Mouse (Mus musculus): ENCODE measurements around the gene Fyttd1.

Gene Fyttd1

DNA sequence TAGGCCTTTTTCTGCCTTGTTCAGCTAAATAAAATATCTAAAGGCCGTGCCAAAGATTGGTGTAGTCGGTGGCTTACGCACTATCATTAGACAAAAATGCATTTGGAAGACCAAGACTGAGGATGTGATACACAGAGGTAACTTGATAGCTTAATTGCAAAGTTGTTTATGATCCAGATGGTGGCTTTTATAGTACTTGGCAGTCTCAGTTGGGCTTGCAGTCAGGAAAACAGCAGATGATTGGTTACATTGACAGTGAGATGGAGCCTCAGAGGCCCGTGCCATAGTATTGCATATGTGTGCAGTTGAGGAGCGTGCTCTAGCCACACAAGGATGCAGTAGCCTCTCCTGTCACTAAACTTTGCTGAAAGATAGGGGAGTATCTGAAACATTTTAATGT lies 65.4 kb downstream of the Fyttd1 start:
- DNase-seq (ENCODE audit: low spot score) = no peak

DNA sequence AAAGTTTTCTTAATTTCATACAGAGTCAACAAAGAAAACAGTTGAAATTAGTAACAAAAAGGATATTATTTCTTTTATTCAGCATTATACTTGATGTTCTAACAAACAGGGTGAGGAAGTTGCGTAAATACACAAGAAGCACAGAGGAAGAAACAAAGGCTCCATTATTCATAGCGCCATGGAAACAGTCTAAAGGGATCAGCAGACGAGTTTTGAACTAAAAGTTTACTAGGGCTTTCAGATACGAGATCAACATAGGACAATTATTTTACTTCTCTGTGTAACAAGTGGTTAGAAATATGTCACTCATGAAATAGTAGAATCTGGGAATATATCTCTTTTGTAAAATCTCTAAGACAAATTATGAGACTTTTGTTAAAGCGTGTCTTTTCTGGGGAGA lies 68.1 kb downstream of the Fyttd1 start:
- no peak for DNase-seq (ENCODE audit: low spot score)

DNA sequence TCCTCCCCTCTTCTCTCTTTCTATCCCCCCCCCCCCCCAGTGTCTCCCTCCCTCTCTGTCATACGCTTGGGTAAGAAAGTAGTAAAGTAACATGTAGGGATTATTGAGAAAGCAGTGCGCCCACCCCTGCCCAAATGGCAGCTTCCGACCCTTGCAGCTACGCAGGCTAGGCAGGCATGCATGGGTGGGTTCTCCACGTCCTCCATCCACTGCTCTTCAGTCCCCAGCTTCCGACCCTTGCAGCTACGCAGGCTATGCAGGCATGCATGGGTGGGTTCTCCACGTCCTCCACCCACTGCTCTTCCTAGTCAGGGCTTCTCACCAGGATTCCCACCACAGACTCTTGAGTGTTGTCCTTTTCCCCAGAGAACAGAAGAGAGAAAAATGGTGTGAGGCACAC lies 70.7 kb downstream of the Fyttd1 start:
- DNase-seq (ENCODE audit: low spot score) = no peak

DNA sequence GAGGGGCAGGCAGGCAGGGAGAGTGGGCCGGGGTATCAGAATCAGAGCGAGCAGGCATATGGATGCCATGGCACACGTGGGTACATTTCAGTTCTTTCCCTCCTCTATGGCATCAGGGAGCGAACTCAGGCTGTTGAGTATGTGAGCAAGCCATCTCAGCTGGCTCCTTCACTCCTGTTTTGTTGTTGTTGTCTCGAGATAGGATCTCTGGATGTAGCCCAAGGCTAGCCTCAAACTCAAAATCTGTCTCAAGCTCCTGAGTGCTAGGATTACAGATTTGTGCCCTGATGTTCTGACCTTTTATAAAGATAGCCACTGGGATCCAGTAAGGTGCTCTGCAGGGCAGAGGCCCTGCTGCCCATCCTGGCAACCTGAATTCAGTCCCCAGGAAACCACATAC lies 71.4 kb downstream of the Fyttd1 start:
- DNase-seq (ENCODE audit: low spot score) = no peak

DNA sequence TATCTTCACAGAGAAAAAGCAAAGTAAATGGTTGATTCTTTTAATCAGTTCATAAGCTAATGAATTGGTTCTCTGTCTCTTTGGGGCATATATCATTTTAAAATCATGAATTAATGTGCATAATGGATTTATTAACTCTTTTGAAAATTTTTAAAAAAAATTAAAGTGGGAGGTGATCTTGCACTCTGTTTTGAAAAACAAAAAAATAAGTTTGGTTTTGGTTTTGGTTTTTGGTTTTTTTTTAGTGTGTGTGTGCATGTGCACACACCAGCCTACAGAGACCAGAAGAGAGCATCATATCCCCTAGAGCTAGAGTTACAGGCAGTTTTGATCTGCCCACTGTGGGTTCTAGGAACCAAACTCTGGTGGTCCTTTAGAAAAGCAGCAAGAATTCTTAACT lies 72.0 kb downstream of the Fyttd1 start:
- DNase-seq (ENCODE audit: low spot score) = no peak

DNA sequence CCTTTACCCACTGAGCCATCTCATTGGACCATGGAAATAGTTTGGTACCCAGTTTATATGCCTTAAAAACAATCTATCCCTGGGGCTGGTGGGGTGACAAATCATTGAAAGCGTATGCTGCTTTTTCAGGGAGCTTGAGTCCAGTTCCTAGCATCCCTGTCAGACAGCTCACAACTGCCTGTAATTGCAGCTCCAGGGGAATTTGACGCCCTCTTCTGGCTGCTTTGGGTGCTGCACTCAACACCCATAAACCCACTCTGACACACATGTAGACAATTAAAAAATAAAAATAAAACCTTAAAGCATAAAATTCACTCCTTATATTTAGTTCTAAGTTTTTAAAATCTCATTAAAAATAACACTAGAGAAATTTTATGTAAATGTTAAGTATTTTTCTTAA lies 73.8 kb downstream of the Fyttd1 start:
- no peak for DNase-seq (ENCODE audit: low spot score)

DNA sequence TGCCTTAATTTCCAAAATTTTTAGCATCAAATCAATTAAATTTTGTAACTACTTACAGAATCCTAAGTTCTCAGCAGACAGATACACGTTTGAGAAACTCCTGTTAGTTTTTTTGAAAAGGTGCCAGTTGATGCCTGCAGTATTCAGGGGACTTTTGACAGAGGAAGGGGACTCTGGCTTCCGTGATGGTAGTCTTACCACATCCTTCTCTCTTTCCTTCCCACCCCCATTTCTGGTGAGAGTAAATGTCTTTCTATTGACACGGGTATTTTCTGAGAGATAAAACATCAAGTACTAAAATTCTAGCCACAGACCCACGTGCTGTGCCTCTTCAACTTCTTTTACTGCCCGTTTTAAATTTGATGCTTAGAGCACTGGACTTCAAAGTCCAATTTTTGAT lies 76.5 kb downstream of the Fyttd1 start:
- DNase-seq (ENCODE audit: low spot score) = no peak

DNA sequence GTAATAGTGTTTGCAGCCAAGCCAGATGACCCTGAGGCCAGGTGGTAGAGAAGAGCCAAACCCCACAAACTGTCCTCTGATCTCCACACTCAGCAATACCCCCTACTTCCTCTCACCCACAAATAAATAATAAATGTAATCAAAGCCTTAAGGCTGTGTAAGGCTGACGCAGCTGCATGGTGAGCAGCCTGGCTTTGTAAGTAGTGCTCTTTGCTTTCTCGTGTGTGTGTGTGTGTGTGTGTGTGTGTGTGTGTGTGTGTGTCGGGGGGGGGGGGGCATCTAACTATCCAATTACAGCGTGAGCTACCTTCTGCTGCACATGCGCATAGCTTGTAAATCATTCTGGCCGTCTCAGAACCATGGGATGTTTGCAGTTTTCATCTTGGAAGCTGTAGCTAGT lies 77.0 kb downstream of the Fyttd1 start:
- DNase-seq (ENCODE audit: low spot score) = no peak

DNA sequence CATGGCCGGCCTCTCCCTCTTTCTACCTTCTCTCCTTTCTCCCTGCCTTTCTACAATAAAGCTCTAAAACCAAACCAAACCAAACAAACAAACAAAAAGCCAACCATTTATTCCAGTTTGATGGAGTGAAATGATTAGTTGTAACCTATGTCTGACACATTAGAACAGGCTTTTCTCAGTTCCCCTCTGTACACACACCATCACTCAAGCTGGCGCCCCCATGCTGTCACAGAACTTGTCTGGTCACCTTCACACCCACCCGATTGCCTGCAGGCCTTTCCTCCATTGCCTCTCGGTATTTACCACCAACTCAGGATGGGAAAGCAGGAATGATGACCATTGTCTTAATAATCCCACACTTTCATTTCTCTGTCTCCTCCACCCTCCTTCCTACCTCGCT lies 79.6 kb downstream of the Fyttd1 start:
- DNase-seq (ENCODE audit: low spot score) = no peak

Data from lung, postnatal 25 days (tissue).